Mouse (Mus musculus) E14TG2a.4 (cell line): Measurements from ENCODE around the gene Spc24.
A peak's percentile ranks its signal among the peaks of the same experiment; 100 is the strongest.

ENCODE experiments used
- H3K27me3 ChIP-seq: 2 replicates; pipeline ENCODE4 v1.6.1; 2014; ENCODE audit warnings: low read length, control low read depth; ENCODE audit not compliant: insufficient read depth
- H3K36me3 ChIP-seq: 2 replicates; pipeline ENCODE4 v1.6.1; 2014; ENCODE audit warnings: low read length, control low read depth; ENCODE audit not compliant: insufficient read depth
- H3K4me1 ChIP-seq: replicated peaks from 2 replicates; pipeline ENCODE4 v1.6.1; 2014; ENCODE audit warnings: low read depth, low read length, control low read depth
- H3K4me3 ChIP-seq: replicated peaks from 2 replicates; pipeline ENCODE4 v1.5.1; 2014; ENCODE audit warnings: mild to moderate bottlenecking, low read length
- H3K9me3 ChIP-seq: 2 replicates; pipeline ENCODE4 v1.6.1; 2014; ENCODE audit warnings: low read length, control low read depth
- CTCF ChIP-seq: conservative IDR thresholded peaks from 2 replicates; pipeline ENCODE4 v1.5.1; 2014; ENCODE audit warnings: low read length
- NANOG ChIP-seq: IDR thresholded peaks from 2 replicates; pipeline ENCODE4 v1.6.1; 2014; ENCODE audit warnings: borderline replicate concordance, low read length, mixed read lengths
- POU5F1 ChIP-seq: IDR thresholded peaks from 2 replicates; pipeline ENCODE4 v1.6.1; 2014; ENCODE audit warnings: low read length, borderline replicate concordance

Gene Spc24

DNA sequence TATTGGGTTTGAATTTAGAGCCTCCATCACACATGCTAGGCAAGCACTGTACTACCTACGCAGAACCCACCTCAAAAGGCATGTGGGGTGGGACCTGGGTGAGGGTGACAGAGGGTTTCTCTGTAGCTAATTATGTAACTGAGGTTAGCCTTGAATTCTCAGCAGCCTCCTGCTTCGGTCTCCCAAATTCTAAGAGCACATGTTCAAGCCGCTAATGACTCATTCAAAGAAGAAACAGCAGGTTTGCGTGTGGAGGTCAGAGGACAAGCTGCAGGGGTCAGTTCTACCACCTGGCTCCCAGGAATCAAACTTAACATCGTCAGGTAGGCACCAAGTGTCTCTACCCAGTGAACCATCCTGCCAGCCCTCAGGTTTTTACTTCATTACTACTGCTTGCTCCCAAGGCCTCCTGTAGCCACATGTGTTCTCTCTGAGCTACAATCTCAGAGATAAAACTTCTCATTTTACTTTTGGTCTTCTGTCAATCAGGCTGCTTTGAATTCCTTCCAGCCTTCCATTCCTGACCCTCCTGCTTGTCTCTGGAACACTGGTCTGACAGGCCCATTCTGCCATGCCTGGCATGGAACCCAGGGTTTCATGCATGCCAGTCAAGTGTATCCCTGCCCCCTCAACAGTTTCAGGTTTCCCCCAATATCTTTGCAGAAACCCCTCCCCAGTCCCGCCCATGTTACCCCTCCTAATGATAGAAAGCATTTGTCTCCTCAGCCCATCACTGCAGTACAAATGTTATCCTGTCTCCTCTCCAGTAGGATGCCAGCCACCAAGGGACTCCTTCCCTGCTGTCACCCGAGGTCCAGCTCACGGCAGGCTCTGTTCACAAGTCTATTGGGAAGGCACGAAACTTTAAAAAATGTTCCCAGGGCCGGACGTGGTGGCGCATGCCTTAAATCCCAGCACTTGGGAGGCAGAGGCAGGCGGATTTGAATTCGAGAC, 1.2 kb downstream of the Spc24 start:
- H3K9me3 ChIP-seq = no peaks in the 10 kb centered on the region
- no peak for TF ChIP-seq POU5F1
- no peak for TF ChIP-seq NANOG
- no peak for TF ChIP-seq CTCF
- H3K4me3 ChIP-seq = peak overlapping the region; percentile 98
- no peaks in the 10 kb centered on the region for H3K27me3 ChIP-seq
- peaks cover 85% of the 10 kb centered on the region for H3K4me1 ChIP-seq
- H3K36me3 ChIP-seq = peaks cover 55% of the 10 kb centered on the region

DNA sequence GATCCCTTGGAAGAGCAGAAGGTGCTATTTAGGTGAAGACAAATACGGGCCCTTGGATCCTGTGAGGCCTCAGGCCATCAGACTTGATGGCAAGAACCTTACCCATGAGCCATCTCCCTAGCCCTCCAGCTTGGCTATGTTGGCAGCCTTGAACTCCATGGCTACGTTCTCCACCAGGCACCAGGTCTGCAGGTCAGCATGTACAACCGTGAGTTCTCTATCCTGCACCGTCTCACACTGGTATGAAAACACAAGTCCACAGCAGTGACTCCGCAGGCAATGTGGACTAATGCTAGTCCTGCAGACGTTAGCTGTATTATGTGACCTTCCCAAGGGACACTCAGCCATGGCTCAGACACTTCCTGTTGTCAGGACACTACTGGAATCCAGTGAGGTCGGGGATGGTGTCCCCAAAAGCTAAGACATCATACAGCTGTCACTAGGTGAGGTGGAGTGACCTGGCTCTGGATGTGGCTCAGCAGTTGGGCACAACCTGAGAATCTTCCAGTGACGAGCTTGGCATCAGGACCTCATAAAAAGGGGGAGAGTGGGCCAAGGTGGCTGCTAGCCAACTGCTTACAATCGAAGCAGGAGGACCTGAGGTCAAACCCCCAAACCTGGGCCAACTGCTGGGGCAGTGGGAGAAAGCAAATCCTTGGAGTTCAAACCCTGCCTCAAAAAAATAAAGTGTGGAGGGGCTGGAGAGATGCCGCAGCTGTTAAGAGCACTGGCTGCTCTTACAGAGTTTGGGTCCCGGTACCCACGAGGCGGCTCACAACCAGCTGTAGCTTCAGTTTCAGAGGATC, 5.4 kb downstream of the Spc24 start:
- Histone ChIP-seq H3K27me3 (no peaks in the 10 kb centered on the region), H3K9me3 (no peaks in the 10 kb centered on the region), H3K36me3 (peaks cover 72% of the 10 kb centered on the region), H3K4me1 (peaks cover 93% of the 10 kb centered on the region), H3K4me3 (no peak overlapping the region)
- TF ChIP-seq CTCF (no peak), POU5F1 (no peak), NANOG (no peak)

DNA sequence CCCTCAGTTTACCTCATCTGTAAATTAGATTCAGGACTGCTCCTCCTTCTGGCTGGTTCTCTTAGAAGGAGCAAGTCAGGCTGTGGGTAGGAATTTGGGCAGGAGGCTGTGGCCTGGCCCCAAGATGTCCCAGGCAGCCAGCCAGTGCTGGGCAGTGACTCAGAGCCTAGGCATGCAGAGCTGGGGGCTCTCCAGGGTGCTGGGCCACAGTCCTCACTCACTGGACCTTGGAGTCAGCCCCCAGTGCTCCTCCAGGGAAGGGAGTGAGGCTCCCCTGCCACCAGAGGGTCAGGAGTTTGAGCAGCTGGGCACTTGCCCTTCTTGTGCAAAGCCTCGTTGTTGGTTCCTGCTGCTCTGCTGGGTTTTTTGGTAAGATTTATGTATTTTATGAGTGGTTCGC, 6.1 kb downstream of the Spc24 start:
- peaks cover 76% of the 10 kb centered on the region for H3K36me3 ChIP-seq
- H3K4me1 ChIP-seq = peaks cover 94% of the 10 kb centered on the region
- no peaks in the 10 kb centered on the region for H3K27me3 ChIP-seq
- no peak overlapping the region for H3K4me3 ChIP-seq
- TF ChIP-seq POU5F1 (no peak), CTCF (no peak), NANOG (no peak)
- H3K9me3 ChIP-seq = no peaks in the 10 kb centered on the region

DNA sequence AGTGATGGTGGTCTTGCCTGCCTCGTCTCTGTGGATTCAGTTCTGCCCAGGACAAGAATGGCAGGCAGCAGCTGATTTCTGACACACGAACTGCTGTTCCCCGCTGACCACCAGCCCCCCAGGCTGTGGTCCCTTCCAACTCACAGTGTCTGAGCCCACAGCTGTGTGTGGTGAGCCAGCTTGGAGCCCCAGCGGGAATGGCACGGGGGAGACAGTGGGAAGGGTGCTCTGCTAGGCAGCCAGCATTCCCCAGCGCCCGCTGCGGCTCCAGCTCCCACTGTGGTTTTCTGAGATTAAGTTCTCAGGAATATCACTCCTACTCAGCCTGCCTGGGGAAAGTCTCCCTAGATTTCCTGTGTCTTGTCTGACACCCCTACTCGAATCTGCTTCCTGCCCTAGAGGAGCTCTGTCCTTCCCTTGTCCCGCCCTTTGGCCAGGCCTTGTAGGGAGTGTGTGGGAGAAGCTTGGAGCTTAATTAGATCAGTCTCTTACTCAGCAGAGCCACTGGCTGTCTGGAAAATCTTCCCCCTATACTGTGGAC, 7.8 kb downstream of the Spc24 start:
- Histone ChIP-seq H3K4me1 (peaks cover 86% of the 10 kb centered on the region), H3K4me3 (peak overlapping the region; percentile 30), H3K27me3 (no peaks in the 10 kb centered on the region), H3K9me3 (no peaks in the 10 kb centered on the region), H3K36me3 (peaks cover 76% of the 10 kb centered on the region)
- TF ChIP-seq CTCF = no peak
- TF ChIP-seq NANOG = no peak
- TF ChIP-seq POU5F1 = no peak

DNA sequence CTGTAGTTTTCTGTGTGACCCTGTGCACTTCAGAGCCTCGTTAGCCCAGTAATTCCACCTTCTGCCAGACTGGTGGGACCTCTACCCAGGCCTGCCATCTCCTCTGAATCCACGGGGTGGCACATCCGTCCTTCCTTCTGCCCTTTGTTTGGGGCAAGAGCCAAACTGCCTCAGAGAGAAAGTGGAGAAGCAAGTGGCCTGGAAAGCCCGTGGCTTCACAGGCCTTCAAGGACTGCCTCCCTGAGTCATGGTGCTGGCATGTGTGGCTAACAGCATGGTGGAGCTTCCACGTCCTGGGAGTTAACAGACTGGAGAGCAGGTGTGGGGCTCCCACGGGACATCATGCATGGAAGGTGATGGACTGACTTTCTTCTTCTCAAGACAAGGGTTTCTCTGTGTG, 8.8 kb downstream of the Spc24 start:
- no peaks in the 10 kb centered on the region for H3K9me3 ChIP-seq
- no peak overlapping the region for H3K4me3 ChIP-seq
- peaks cover 76% of the 10 kb centered on the region for H3K36me3 ChIP-seq
- TF ChIP-seq POU5F1 (no peak), NANOG (no peak), CTCF (no peak)
- H3K4me1 ChIP-seq = peaks cover 82% of the 10 kb centered on the region
- no peaks in the 10 kb centered on the region for H3K27me3 ChIP-seq

DNA sequence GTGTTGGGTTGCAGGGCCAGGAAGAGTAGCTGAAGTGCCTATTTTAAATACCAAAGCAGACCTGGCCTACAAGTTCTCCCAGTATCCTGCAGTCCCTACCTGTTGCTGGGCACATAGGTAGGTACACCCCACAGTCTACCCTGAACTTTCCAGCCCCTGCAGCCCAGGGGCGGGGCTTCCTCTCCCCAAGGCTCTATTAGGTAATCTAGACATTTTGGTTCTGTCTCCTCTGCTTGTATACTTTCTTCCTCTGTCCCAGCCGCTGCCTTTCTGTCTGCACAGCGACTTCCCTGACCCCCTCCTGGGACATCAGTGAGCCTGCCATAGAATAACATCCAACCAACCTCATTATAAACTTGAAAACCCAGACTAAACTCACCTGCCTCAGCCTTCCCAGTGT, 9.7 kb downstream of the Spc24 start:
- H3K27me3 ChIP-seq = no peaks in the 10 kb centered on the region
- peaks cover 75% of the 10 kb centered on the region for H3K4me1 ChIP-seq
- H3K9me3 ChIP-seq = no peaks in the 10 kb centered on the region
- H3K4me3 ChIP-seq = 0 out of 2 replicates have a peak overlapping the region, but pooled peaks have one; percentile 4
- TF ChIP-seq CTCF (no peak), POU5F1 (no peak), NANOG (no peak)
- H3K36me3 ChIP-seq = peaks cover 76% of the 10 kb centered on the region

DNA sequence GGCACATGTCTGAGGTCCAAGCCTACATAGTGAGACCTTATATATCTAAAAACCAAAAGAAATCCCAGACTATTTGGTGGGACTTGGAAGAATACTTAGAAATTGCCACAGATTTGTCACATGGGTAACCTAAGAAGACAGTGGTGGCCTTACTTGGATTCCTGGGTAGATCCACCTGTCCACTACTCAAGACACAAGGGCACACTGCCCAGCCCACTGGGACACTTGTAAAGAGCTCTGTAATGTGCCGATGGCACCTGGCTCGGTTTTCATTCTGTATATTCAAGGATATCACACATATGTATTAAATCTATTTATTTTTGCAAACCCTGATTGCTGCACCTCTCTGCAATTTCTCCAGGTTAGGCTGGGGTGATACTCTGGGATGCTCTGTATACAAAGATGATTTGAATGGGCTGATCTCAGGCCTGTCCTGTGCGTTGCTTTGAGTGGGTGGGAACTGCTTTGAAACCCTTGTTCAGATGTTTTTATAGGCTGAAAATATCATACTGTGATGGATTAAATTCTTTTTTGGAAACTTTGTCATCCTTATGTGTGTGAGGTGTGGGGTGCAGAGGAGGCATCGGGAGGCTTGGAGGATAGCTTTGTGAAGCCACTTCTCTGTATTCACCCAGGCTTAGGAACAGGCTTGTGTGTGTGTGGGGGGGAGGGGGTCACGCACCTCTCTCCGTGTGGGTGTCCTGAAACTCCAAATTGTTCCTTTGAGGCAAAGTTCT, 10.6 kb downstream of the Spc24 start:
- H3K36me3 ChIP-seq = peaks cover 76% of the 10 kb centered on the region
- H3K27me3 ChIP-seq = no peaks in the 10 kb centered on the region
- H3K4me1 ChIP-seq = peaks cover 68% of the 10 kb centered on the region
- H3K4me3 ChIP-seq = no peak overlapping the region
- H3K9me3 ChIP-seq = no peaks in the 10 kb centered on the region
- TF ChIP-seq CTCF = no peak
- TF ChIP-seq POU5F1 = no peak
- no peak for TF ChIP-seq NANOG

DNA sequence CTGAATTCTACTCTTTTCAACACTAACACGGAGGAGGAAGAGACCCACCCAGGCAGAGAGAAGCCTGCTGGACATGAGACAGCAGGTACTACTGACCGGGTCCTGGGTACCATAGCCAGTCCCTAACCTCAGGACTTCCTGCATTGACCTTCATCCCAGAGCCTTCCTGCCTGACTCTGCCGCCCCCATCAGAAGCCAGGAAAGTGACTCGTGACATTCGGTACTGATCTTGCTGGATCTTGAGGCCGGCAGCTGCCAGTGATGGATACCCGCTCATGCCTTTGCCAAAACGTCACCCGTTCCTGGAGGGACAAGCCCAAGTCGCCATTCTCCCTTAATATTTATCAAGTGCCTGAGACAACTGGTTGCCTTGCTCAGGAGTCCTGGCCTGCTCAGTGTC, 11.6 kb downstream of the Spc24 start:
- TF ChIP-seq CTCF = no peak
- no peak for TF ChIP-seq NANOG
- no peak for TF ChIP-seq POU5F1
- peaks cover 76% of the 10 kb centered on the region for H3K36me3 ChIP-seq

More for the DNA sequence above, 11.6 kb downstream of the Spc24 start:
- Histone ChIP-seq H3K9me3 (no peaks in the 10 kb centered on the region), H3K4me1 (peaks cover 57% of the 10 kb centered on the region), H3K27me3 (no peaks in the 10 kb centered on the region), H3K4me3 (no peak overlapping the region)
